Mouse (Mus musculus) right cerebral cortex, postnatal 14 days (tissue): ENCODE measurements at regions not wholly inside any gene's neighbourhood (a gene's known extent, or its start where the extent isn't known, plus 50 kb on each side); places are given as distances from the start of the nearest gene placed in this dataset.

Experiments
- DNase-seq: peaks from one replicate; pipeline ENCODE4 v3.0.0; 2022

- no peak for DNase-seq
These were observed 66.0 kb upstream of the Fat4 start for GRCm38 (mm10) chr3:38820787-38821186.

- peak; percentile 16 for DNase-seq
These were observed 66.4 kb upstream of the Fat4 start for GRCm38 (mm10) chr3:38820315-38820714.

- no peak for DNase-seq
These were observed 69.1 kb upstream of the Fat4 start for GRCm38 (mm10) chr3:38817651-38818050.

- DNase-seq = no peak
These were observed 74.3 kb upstream of the Fat4 start for GRCm38 (mm10) chr3:38812457-38812856.

GRCm38 (mm10) chr3:38811635-38812034 is 75.1 kb upstream of the Fat4 start:
- no peak for DNase-seq

GRCm38 (mm10) chr3:38806469-38807055 is 80.2 kb upstream of the Fat4 start:
- DNase-seq = no peak

- DNase-seq = no peak
These were observed 80.7 kb upstream of the Fat4 start for GRCm38 (mm10) chr3:38806036-38806435.

GRCm38 (mm10) chr3:38795646-38796301 is 91.0 kb upstream of the Fat4 start:
- DNase-seq = no peak

- no peak for DNase-seq
These were observed 93.5 kb upstream of the Fat4 start for GRCm38 (mm10) chr3:38793221-38793620.

- no peak for DNase-seq
These were observed 98.0 kb upstream of the Fat4 start for GRCm38 (mm10) chr3:38788751-38789150.

- no peak for DNase-seq
These were observed 103.0 kb upstream of the Fat4 start for GRCm38 (mm10) chr3:38783711-38784110.

- DNase-seq = no peak
These were observed 103.7 kb upstream of the Fat4 start for GRCm38 (mm10) chr3:38783051-38783450.

GRCm38 (mm10) chr3:38776743-38777366 is 109.9 kb upstream of the Fat4 start:
- DNase-seq = no peak

- no peak for DNase-seq
These were observed 132.1 kb upstream of the Fat4 start for GRCm38 (mm10) chr3:38754632-38755123.

GRCm38 (mm10) chr3:38753446-38754205 is 133.1 kb upstream of the Fat4 start:
- DNase-seq = no peak

- DNase-seq = no peak
These were observed 144.6 kb upstream of the Fat4 start for GRCm38 (mm10) chr3:38742155-38742554.

- no peak for DNase-seq
These were observed 164.1 kb upstream of the Fat4 start for GRCm38 (mm10) chr3:38722606-38723005.

GRCm38 (mm10) chr3:38712078-38712873 is 174.5 kb upstream of the Fat4 start:
- no peak for DNase-seq

- no peak for DNase-seq
These were observed 175.5 kb upstream of the Fat4 start for GRCm38 (mm10) chr3:38711229-38711628.

- DNase-seq = no peak
These were observed 178.8 kb upstream of the Fat4 start for GRCm38 (mm10) chr3:38707891-38708290.

GRCm38 (mm10) chr3:38699206-38699605 is 187.5 kb upstream of the Fat4 start:
- DNase-seq = no peak

GRCm38 (mm10) chr3:38697871-38698270 is 188.9 kb upstream of the Fat4 start:
- no peak for DNase-seq

GRCm38 (mm10) chr3:38697349-38697748 is 189.4 kb upstream of the Fat4 start:
- no peak for DNase-seq
